Mouse (Mus musculus): ENCODE data around the gene Nthl1. TPM values are rescaled to one million over a fixed set of nuclear protein-coding genes. Genes with fewer than 3 reads are reported as not detected.

Gene Nthl1
- polyA plus RNA-seq, 1 experiment from 2014 or later, result 15.6 TPM

- Histone ChIP-seq H3K27me3 (replicated peaks) (no peaks in the 10 kb centered on the region), H3K9me3 (no peaks in the 10 kb centered on the region), H3K36me3 (peaks cover 64% of the 10 kb centered on the region), H3K27ac (no peak overlapping the region), H3K9ac (no peak overlapping the region), H3K4me1 (replicated peaks) (no peaks in the 10 kb centered on the region), H3K4me3 (replicated peaks) (no peak overlapping the region), H3K4me2 (replicated peaks) (no peak overlapping the region)
- 89% methylated on average over 3 of the region's 3 CpGs for WGBS
- no peak for ATAC-seq
These were observed 34.5 kb upstream of the Nthl1 start for GRCm38 (mm10) chr17:24597989-24598388.

DNA sequence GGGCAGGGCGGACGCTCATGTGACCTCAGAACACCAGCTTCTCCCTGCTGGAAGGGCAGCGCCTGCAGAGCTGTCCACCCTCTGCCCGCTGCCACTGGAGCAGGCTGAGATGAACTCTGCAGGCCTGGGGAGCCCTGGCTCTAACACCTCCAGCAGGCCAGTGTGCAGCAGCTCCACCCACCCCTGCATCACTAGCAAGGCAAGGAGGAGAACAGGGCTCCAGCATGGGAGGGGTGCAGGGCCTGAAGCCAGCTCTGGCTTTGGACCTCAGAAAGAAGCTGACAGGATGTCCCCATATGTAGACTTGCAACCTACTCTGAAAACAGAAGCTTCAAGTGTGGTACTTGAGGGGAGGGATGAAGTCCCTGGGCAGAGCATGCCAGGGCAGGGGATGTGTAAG is 32.0 kb upstream of the Nthl1 start:
- no peak for ATAC-seq
- H3K9me3 ChIP-seq, result no peaks in the 10 kb centered on the region
- no peak overlapping the region for H3K9ac ChIP-seq
- no peak overlapping the region for H3K4me2 ChIP-seq (replicated peaks)
- no peaks in the 10 kb centered on the region for H3K27me3 ChIP-seq (replicated peaks)
- H3K27ac ChIP-seq, result no peak overlapping the region
- H3K36me3 ChIP-seq, result peaks cover 44% of the 10 kb centered on the region
- 94% methylated on average over 4 of the region's 4 CpGs for WGBS
- no peaks in the 10 kb centered on the region for H3K4me1 ChIP-seq (replicated peaks)
- no peak overlapping the region for H3K4me3 ChIP-seq (replicated peaks)

DNA sequence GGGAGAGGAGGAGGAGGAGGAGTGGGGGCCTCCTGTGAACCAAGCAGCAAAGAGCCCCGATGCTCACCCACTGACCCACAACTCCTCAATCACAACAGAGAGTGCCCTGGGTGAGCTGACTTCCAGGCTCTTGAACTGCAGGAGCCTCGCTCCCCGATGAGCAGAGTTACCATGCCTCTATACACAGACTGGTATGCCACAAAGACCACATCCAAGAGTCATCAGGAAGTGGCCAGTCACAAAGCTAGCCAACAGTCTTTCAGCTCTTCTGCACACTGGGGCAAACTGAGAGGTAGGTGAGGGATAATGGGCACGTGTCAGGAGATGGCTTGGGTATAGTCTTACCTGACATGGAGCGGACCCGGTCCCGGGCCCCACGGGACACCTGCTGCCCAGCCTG is 28.5 kb upstream of the Nthl1 start:
- no peaks in the 10 kb centered on the region for H3K4me1 ChIP-seq (replicated peaks)
- no peak for ATAC-seq
- WGBS, result 91% methylated on average over 8 of the region's 8 CpGs

GRCm38 (mm10) chr17:24604557-24604956 is 27.9 kb upstream of the Nthl1 start:
- Histone ChIP-seq H3K4me1 (replicated peaks) (no peaks in the 10 kb centered on the region), H3K36me3 (peaks cover 27% of the 10 kb centered on the region), H3K27me3 (replicated peaks) (no peaks in the 10 kb centered on the region), H3K9ac (no peak overlapping the region), H3K9me3 (no peaks in the 10 kb centered on the region), H3K27ac (no peak overlapping the region), H3K4me2 (replicated peaks) (no peak overlapping the region), H3K4me3 (replicated peaks) (no peak overlapping the region)
- WGBS, result 90% methylated on average over 3 of the region's 3 CpGs
- ATAC-seq, result no peak

More for the DNA sequence above, 28.5 kb upstream of the Nthl1 start:
- Histone ChIP-seq H3K36me3 (peaks cover 30% of the 10 kb centered on the region), H3K4me2 (replicated peaks) (no peak overlapping the region), H3K27me3 (replicated peaks) (no peaks in the 10 kb centered on the region), H3K4me3 (replicated peaks) (no peak overlapping the region), H3K9ac (no peak overlapping the region), H3K9me3 (no peaks in the 10 kb centered on the region), H3K27ac (no peak overlapping the region)

- Histone ChIP-seq H3K4me1 (replicated peaks) (no peaks in the 10 kb centered on the region), H3K36me3 (peaks cover 14% of the 10 kb centered on the region), H3K27ac (no peak overlapping the region), H3K27me3 (replicated peaks) (no peaks in the 10 kb centered on the region), H3K9me3 (no peaks in the 10 kb centered on the region), H3K9ac (no peak overlapping the region), H3K4me2 (replicated peaks) (no peak overlapping the region), H3K4me3 (replicated peaks) (no peak overlapping the region)
- no peak for ATAC-seq
- WGBS, result 93% methylated on average over 4 of the region's 4 CpGs
These were observed 24.1 kb upstream of the Nthl1 start for GRCm38 (mm10) chr17:24608370-24608769.

DNA sequence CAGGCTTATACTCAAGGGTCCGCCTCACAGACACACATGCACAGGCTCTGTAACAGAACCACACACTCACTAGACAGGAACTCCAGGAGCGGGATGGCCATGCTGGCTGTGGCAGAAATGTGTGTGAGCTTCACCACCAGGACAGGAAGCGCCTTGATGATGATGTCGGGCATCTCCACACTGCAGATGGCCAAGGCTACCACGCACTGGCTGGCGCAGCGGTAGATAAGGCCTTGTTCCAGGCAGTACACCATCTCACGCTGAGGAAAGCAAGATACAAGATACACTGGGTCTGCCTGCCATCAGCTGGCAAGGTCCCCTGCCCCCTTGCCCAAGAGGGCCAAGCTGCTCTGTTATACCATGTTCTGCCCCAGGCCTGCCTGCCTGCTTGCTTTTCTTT is 23.6 kb upstream of the Nthl1 start:
- no peaks in the 10 kb centered on the region for H3K27me3 ChIP-seq (replicated peaks)
- H3K9ac ChIP-seq, result no peak overlapping the region
- H3K4me3 ChIP-seq (replicated peaks), result no peak overlapping the region
- H3K27ac ChIP-seq, result no peak overlapping the region
- H3K9me3 ChIP-seq, result no peaks in the 10 kb centered on the region
- H3K36me3 ChIP-seq, result peaks cover 18% of the 10 kb centered on the region
- 94% methylated on average over 8 of the region's 8 CpGs for WGBS
- no peak overlapping the region for H3K4me2 ChIP-seq (replicated peaks)
- no peaks in the 10 kb centered on the region for H3K4me1 ChIP-seq (replicated peaks)
- ATAC-seq, result no peak

DNA sequence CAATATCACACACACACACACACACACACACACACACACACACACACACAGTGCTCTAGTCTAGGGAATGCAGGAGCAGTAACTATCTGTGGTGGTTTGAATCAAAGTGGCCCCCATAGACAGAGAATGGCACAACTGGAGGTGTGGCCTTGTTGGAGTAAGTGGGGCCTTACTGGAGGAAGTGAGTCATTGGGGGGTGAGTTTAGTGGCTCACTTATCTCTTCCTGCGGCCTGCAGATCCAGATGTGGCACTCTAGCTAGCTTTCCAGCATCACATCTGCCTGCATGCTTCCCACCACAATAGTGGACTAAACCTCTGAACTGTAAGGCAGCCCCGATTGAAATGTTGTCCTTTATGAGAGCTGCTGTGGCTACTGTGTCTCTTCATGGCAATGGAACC is 21.8 kb upstream of the Nthl1 start:
- H3K9me3 ChIP-seq, result no peaks in the 10 kb centered on the region
- WGBS, result 69% methylated on average over 2 of the region's 2 CpGs
- H3K4me1 ChIP-seq (replicated peaks), result no peaks in the 10 kb centered on the region
- H3K27me3 ChIP-seq (replicated peaks), result no peaks in the 10 kb centered on the region
- no peak for ATAC-seq
- H3K4me3 ChIP-seq (replicated peaks), result no peak overlapping the region
- H3K27ac ChIP-seq, result no peak overlapping the region
- H3K9ac ChIP-seq, result no peak overlapping the region
- H3K4me2 ChIP-seq (replicated peaks), result no peak overlapping the region
- peaks cover 37% of the 10 kb centered on the region for H3K36me3 ChIP-seq

DNA sequence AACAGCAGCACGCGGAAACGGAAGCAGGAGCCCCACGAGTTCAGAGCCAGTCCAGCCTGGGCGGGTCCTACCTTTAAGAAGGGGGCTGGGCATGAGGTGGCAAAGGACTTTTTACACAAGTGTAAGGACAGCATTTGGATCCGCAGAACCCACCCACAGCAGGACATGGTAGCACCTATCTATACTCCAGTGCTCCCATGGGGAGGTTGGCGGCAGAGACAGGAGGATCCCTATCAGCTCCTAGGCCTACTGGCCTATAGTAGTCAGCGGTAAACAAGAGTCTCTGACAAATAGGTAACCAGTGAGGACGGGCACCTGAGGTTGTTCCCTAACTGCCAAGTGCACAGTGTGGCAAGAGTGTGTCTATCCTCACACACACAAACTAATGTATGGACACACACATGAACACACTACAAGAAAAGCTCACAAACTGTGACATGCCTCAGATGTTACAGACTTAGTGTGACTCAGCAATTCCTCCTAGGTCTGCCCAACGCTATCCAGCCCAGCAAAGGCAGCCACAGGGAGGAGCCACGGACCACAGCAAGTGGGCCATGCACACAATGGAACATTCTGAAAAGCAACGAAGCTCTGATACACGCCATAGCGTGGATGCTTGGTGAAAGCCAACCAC is 14.8 kb upstream of the Nthl1 start:
- 83% methylated on average over 14 of the region's 14 CpGs for WGBS
- Histone ChIP-seq H3K27ac (no peak overlapping the region), H3K4me3 (replicated peaks) (no peak overlapping the region), H3K36me3 (peaks cover 54% of the 10 kb centered on the region), H3K4me2 (replicated peaks) (no peak overlapping the region), H3K27me3 (replicated peaks) (no peaks in the 10 kb centered on the region), H3K9ac (no peak overlapping the region), H3K4me1 (replicated peaks) (no peaks in the 10 kb centered on the region), H3K9me3 (no peaks in the 10 kb centered on the region)
- ATAC-seq, result peak; percentile 47; the same call in 1 of the 2 replicates

GRCm38 (mm10) chr17:24625472-24625871 is 7.0 kb upstream of the Nthl1 start:
- no peak for ATAC-seq
- no peaks in the 10 kb centered on the region for H3K4me1 ChIP-seq (replicated peaks)
- no peak overlapping the region for H3K4me2 ChIP-seq (replicated peaks)
- H3K9me3 ChIP-seq, result no peaks in the 10 kb centered on the region
- H3K27ac ChIP-seq, result no peak overlapping the region
- WGBS, result 92% methylated on average over 8 of the region's 8 CpGs
- H3K36me3 ChIP-seq, result peaks cover 43% of the 10 kb centered on the region
- no peak overlapping the region for H3K4me3 ChIP-seq (replicated peaks)
- H3K27me3 ChIP-seq (replicated peaks), result no peaks in the 10 kb centered on the region
- H3K9ac ChIP-seq, result no peak overlapping the region

DNA sequence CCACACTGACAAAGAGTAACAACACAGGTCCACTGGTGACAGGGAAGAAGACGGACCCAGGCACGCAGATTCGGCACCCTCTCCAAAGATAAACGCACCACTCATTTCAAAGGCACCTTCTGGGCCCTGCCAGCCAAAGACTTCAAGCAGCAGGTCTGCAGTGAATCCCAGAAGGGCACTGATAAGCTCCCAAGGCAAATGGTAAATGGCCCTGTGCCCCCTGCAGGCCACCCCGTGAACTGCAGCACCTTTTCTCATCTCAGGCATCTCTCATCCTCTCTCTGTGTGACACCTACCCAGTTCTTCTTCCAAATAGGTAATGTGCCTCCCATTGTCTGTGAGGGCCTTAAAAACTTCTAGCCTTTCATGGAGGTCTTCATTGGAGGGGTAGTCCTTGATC is 3.8 kb upstream of the Nthl1 start:
- Histone ChIP-seq H3K27me3 (replicated peaks) (no peaks in the 10 kb centered on the region), H3K4me2 (replicated peaks) (no peak overlapping the region), H3K9ac (no peak overlapping the region), H3K36me3 (peaks cover 23% of the 10 kb centered on the region), H3K9me3 (no peaks in the 10 kb centered on the region), H3K27ac (no peak overlapping the region), H3K4me3 (replicated peaks) (no peak overlapping the region), H3K4me1 (replicated peaks) (peaks cover 14% of the 10 kb centered on the region)
- ATAC-seq, result no peak
- WGBS, result 43% methylated on average over 5 of the region's 5 CpGs

GRCm38 (mm10) chr17:24630072-24630471 is 2.4 kb upstream of the Nthl1 start:
- peaks cover 14% of the 10 kb centered on the region for H3K36me3 ChIP-seq
- no peak overlapping the region for H3K4me3 ChIP-seq (replicated peaks)
- no peak overlapping the region for H3K9ac ChIP-seq
- ATAC-seq, result no peak
- H3K27ac ChIP-seq, result no peak overlapping the region
- H3K4me1 ChIP-seq (replicated peaks), result peaks cover 21% of the 10 kb centered on the region
- WGBS, result 89% methylated on average over 14 of the region's 14 CpGs
- H3K4me2 ChIP-seq (replicated peaks), result no peak overlapping the region
- H3K27me3 ChIP-seq (replicated peaks), result no peaks in the 10 kb centered on the region
- no peaks in the 10 kb centered on the region for H3K9me3 ChIP-seq

GRCm38 (mm10) chr17:24632813-24633449 is 451 bp downstream of the Nthl1 start:
- Histone ChIP-seq H3K27ac (peak overlapping the region; percentile 92), H3K4me2 (replicated peaks) (peak overlapping the region; percentile 79), H3K4me3 (replicated peaks) (peak overlapping the region; percentile 71), H3K36me3 (peaks cover 5% of the 10 kb centered on the region; the same call in 1 of the 2 replicates), H3K4me1 (replicated peaks) (peaks cover 22% of the 10 kb centered on the region), H3K9me3 (no peaks in the 10 kb centered on the region), H3K9ac (peak overlapping the region; percentile 81), H3K27me3 (replicated peaks) (no peaks in the 10 kb centered on the region)
- peak; percentile 66 for ATAC-seq
- 9% methylated on average over 22 of the region's 22 CpGs for WGBS

- H3K4me2 ChIP-seq (replicated peaks), result no peak overlapping the region
- peaks cover 22% of the 10 kb centered on the region for H3K4me1 ChIP-seq (replicated peaks)
- H3K27ac ChIP-seq, result peak overlapping the region; percentile 92; the same call in 1 of the 2 replicates
- no peaks in the 10 kb centered on the region for H3K9me3 ChIP-seq
- WGBS, result 96% methylated on average over 11 of the region's 11 CpGs
- no peak overlapping the region for H3K9ac ChIP-seq
- H3K4me3 ChIP-seq (replicated peaks), result no peak overlapping the region
- no peak for ATAC-seq
- H3K27me3 ChIP-seq (replicated peaks), result no peaks in the 10 kb centered on the region
- H3K36me3 ChIP-seq, result peaks cover 5% of the 10 kb centered on the region; the same call in 1 of the 2 replicates
These were observed 1.4 kb downstream of the Nthl1 start for GRCm38 (mm10) chr17:24633831-24634230.

All from intestine, embryonic 15.5 days (tissue).